Mouse (Mus musculus) thymus, postnatal 4 days (tissue): ENCODE data around the gene H2-Q6.
"Not testable (repeated sequence)": the region's sequence is repeated elsewhere in the genome, so short reads cannot be mapped to it uniquely, and the experiment has no call there.

Experiments used
- DNase-seq: peaks from one replicate; pipeline ENCODE4 v3.0.0; 2021

Gene H2-Q6

GRCm38 (mm10) chr17:35424624-35425416, at the start of gene H2-Q6:
TSS of gene H2-Q6 (plus strand) at chr17:35424850.
- DNase-seq = peak; percentile 20

GRCm38 (mm10) chr17:35379369-35379728, 45.3 kb upstream of the H2-Q6 start, which contains the start of gene H2-Q4:
TSS of gene H2-Q4 (plus strand) at chr17:35379617.
- peak; percentile 91 for DNase-seq

DNA sequence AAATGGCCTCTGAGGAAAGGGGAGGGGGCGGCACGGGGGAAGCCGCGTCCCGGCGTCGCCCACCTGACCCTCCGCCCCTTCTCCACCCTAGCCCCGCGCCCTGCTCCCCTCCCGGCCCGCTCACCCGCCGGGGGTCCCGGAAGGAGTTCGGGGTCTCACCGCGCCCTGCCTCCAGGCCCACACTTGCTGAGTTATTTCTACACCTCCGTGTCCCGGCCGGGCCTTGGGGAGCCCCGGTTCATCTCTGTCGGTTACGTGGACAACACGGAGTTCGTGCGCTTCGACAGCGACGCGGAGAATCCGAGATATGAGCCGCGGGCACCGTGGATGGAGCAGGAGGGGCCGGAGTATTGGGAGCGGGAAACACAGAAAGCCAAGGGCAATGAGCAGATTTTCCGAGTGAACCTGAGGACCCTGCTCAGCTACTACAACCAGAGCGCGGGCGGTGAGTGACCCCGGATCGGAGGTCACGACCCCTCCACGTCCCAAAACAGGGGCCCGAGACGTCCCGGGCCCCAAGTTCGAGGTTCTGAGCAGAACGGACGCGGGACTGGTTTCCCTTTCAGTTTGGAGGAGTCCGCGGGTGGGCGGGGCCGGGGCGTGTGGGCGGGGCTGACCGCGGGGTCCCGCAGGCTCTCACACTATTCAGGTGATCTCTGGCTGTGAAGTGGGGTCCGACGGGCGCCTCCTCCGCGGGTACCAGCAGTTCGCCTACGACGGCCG, 44.8 kb upstream of the H2-Q6 start:
- DNase-seq = peak; percentile 69

GRCm38 (mm10) chr17:35389796-35390195, 34.9 kb upstream of the H2-Q6 start:
- DNase-seq = peak; percentile 88

DNA sequence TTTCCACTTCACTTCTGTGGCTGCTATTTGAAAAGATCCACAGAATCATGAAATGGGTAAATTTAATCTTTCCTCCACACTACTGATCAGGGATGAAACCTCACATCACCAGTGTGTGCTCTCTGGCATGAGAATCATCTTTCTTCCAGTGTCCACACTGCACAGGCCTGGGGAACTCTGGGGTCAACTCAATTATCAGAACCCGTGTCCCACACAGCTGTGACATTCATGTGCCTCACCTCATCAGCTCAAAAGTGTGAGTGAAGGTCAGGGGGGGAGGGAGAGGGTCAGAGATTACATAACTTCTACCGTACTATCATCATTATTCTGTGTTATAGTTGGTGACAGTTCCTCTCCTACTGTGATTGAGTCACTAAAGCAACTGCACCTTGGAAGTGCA, 32.0 kb upstream of the H2-Q6 start:
- DNase-seq = not testable (repeated sequence)

DNA sequence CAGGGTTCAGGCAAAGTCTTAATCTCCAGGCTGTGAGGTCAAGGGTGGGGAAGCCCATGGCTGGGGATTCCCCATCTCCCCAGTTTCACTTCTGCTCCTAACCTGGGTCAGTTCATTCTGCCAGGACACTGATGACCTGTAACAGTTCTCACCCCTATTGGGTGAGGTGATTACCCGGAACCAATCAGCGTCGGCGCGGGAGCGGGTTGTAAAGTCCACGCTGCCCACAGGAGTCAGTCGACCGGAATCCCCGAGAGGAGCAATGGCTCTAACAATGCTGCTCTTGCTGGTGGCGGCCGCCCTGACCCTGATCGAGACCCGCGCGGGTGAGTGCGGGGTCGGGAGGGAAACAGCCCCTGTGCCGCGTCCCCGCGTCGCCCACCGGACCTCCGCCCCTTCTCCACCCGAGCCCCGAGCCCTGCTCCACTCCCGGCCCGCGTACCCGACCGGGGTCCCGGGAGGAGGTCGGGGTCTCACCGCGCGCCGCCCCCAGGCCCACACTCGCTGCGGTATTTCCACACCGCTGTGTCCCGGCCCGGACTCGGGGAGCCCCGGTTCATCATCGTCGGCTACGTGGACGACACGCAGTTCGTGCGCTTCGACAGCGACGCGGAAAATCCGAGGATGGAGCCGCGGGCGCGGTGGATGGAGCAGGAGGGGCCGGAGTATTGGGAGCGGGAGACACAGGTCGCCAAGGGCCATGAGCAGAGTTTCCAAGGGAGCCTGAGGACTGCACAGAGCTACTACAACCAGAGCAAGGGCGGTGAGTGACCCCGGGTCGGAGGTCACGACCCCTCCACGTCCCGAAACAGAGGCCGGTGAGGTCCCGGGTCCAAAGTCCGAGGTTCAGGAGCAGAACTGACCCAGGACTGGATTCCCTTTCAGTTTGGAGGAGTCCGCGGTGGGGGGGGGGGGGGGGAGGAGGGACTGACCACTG, 30.5 kb upstream of the H2-Q6 start:
- DNase-seq = not testable (repeated sequence)

- DNase-seq = not testable (repeated sequence)
These were observed 27.7 kb upstream of the H2-Q6 start for GRCm38 (mm10) chr17:35396956-35397355.

- DNase-seq = not testable (repeated sequence)
These were observed 11.6 kb upstream of the H2-Q6 start for GRCm38 (mm10) chr17:35413057-35413456.

- not testable (repeated sequence) for DNase-seq
These were observed 9.1 kb upstream of the H2-Q6 start for GRCm38 (mm10) chr17:35415273-35416129.

DNA sequence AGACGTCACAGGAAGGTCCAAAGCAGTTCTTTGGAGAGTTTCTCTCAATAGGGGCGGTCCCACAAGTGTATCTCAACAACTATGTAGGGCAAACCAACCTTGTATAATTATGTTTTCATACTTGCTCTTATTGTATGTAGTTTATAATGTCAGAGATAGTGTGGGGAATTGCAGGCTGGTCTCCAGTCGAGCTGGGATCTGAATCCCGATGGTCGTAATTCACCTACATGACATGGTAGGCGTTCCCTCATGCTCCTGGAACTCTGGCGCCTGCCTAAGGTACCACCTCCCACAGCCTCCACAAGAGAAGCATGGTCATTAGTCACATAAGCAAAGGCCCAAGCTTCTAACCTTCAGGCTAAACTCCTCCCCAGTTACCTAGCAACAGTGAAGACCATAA, 5.9 kb upstream of the H2-Q6 start:
- no peak for DNase-seq

GRCm38 (mm10) chr17:35419564-35419963, 5.1 kb upstream of the H2-Q6 start:
- DNase-seq = not testable (repeated sequence)

- peak; percentile 78 for DNase-seq
These were observed 4.3 kb upstream of the H2-Q6 start for GRCm38 (mm10) chr17:35420206-35420810.

DNA sequence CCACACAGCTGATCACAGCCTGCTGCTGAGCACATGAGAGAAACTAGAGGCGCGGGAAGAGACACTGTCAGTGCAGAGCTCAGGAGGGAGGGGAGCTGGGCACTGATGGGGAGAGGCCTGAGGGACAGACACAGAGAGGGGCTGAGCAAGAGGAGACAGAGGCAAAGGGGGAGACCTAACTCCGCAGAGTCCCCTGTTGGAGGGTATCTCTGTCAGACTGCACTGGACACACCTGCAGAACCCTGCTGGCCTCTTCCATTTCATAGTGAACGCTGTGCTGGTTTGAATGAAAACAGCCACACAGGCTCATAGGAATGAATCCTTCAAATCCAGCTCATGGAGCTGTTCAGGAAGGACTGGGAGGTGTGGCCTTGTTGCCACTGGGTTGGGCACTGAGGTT, 3.3 kb upstream of the H2-Q6 start:
- not testable (repeated sequence) for DNase-seq

DNA sequence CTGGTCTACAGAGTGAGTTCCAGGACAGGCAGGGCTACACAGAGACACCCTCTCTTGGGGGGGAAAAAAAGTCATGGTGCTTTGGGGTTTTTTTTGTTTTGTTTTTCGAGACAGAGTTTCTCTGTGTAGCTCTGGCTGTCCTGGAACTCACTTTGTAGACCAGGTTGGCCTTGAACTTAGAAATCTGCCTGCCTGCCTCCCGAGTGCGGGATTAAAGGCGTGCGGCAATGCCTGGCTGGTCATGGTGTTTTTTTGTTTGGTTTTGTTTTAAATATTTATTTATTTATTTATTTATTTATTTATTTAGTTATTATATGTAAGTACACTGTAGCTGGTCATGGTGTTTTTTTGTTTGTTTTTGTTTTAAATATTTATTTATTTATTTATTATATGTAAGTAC, 2.3 kb upstream of the H2-Q6 start:
- DNase-seq = not testable (repeated sequence)

- DNase-seq = not testable (repeated sequence)
These were observed 1.4 kb upstream of the H2-Q6 start for GRCm38 (mm10) chr17:35423131-35423810.

GRCm38 (mm10) chr17:35424106-35424505, 544 bp upstream of the H2-Q6 start:
- not testable (repeated sequence) for DNase-seq

- DNase-seq = peak; percentile 49
These were observed 824 bp downstream of the H2-Q6 start for GRCm38 (mm10) chr17:35425474-35425873.

DNA sequence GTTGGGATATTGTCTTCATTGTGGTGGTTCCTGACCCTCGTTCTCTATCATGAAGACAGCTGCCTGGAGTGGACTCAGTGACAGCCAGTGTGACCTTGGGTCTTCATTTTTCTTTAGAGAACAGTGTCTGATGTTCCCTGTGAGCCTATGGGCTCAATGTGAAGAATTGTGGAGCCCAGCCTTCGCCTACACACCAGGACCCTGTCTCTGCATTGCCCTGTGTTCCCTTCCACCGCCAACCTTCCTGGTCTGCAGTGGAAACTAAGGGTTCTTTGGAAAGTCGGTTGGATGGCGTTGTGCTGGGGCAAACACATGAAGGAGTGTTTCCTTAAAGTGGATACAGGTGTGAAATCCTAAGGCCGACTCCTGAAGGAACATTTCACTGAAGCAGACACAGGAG, 4.2 kb downstream of the H2-Q6 start:
- not testable (repeated sequence) for DNase-seq

- DNase-seq = not testable (repeated sequence)
These were observed 6.0 kb downstream of the H2-Q6 start for GRCm38 (mm10) chr17:35430671-35431070.

DNA sequence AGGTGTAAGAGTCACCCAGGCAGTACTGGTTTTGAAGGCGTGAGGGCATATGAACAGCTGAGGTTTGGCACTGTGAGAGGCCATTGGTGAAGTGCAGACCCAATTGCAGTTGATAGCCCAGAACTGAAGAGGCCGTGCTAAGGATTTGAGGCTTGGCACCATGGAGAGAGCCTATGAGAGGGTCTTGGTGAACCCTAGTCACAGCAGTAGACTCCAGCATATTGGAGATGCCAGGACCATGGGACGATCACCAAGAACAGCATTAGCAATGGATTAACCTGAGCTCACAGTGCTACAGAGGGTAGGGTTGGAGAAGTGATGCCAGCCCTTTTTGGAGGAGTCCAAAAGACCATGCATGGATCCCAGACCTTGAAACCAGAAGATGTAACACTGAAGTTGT, 7.5 kb downstream of the H2-Q6 start:
- DNase-seq = not testable (repeated sequence)

DNA sequence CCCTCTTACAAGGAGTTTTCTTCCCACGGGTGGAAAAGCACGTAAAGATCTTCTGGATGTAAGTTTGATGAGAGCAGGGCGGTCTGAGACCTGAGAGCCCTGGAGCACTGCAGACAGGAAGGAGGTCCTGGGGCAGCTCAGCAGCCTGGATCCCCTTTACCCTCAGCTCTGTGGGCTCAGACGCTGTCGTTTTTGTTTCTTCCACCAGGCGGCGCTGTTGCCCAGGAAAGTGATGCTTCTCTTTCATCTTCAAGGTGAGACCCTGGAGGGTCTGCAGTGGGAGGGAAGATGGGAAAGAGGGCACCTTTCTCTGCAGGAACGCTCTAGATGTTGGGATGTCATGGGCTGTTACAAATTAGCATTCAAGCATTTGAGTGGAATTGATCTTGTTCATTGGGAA, 10.2 kb downstream of the H2-Q6 start:
- DNase-seq = peak; percentile 69
